Mouse (Mus musculus): ENCODE results near the gene Gm17361. TPM values are rescaled to one million over a fixed set of nuclear protein-coding genes. Genes with fewer than 3 reads are reported as not detected.
"Not testable (repeated sequence)": the region's sequence is repeated elsewhere in the genome, so short reads cannot be mapped to it uniquely, and the experiment has no call there.

The Gm17361 gene
- polyA plus RNA-seq (2015; fragmentation: Nextera tagmentation; extraction: Ambion mirVana), result not detected in 2 replicates

GRCm38 (mm10) chrX:125003863-125004262 is at the start of gene Gm17361:
TSS of gene Gm17361 (plus strand) at chrX:125004163.
- not testable (repeated sequence) for ATAC-seq; H3K4me1 ChIP-seq (ENCODE audit: insufficient read depth); H3K9me3 ChIP-seq (ENCODE audit: low read length); DNase-seq; H3K27ac ChIP-seq (ENCODE audit: low read depth); H3K27me3 ChIP-seq (ENCODE audit: insufficient read depth, low read length); H3K36me3 ChIP-seq (replicated peaks; ENCODE audit: insufficient read depth, low read length); H3K9ac ChIP-seq (replicated peaks); H3K4me2 ChIP-seq (ENCODE audit: low read depth, low read length); H3K4me3 ChIP-seq (ENCODE audit: low read depth, low read length)
- no CpG with 5 or more reads among the region's 4 CpGs for WGBS (ENCODE audit: insufficient replicate concordance)

All from liver, postnatal 0 days (tissue).